Mouse (Mus musculus) CD4-positive, CD25-positive, alpha-beta regulatory T cell (primary cell): Measurements from ENCODE around the gene Hist1h3e. TPM values are rescaled to one million over a fixed set of nuclear protein-coding genes. Genes with fewer than 3 reads are reported as not detected.

Source experiments
- polyA plus RNA-seq: library from polyadenylated mRNA; unstranded; fragments of 100-300 nt; shearing (Covaris generic); gene quantifications from one replicate; pipeline ENCODE4 v1.2.1, GENCODE M21; 2017

The Hist1h3e gene
- polyA plus RNA-seq, 1 experiment from 2014 or later, result 2.0 TPM

Other genes with a start within 250 kb of the Hist1h3e start
- gene Zfp322a, start 193.2 kb downstream of the Hist1h3e start, polyA plus RNA-seq, result 25.9 TPM
- 12.4 TPM for gene Abt1, start 138.5 kb downstream of the Hist1h3e start, polyA plus RNA-seq
- 0.05 TPM for gene Btn1a1, start 96.5 kb downstream of the Hist1h3e start, polyA plus RNA-seq
- not detected for gene Btn2a2, start 73.5 kb downstream of the Hist1h3e start, polyA plus RNA-seq
- gene Hist1h4h, start 31.3 kb downstream of the Hist1h3e start, polyA plus RNA-seq, result 5.1 TPM
- gene Hist1h2af, start 28.5 kb downstream of the Hist1h3e start, polyA plus RNA-seq, result not detected
- gene Hist1h3g, start 26.9 kb downstream of the Hist1h3e start, polyA plus RNA-seq, result 0.53 TPM
- gene Hist1h2bh, start 19.0 kb downstream of the Hist1h3e start, polyA plus RNA-seq, result not detected
- 0.37 TPM for gene Hist1h3f, start 18.3 kb downstream of the Hist1h3e start, polyA plus RNA-seq
- gene Hist1h4f, start 10.7 kb downstream of the Hist1h3e start, polyA plus RNA-seq, result 0.66 TPM
- gene Hist1h1d, start 9.1 kb downstream of the Hist1h3e start, polyA plus RNA-seq, result 0.60 TPM
- 4.5 TPM for gene Hist1h2ae, start 8.9 kb upstream of the Hist1h3e start, polyA plus RNA-seq
- gene Hist1h2bg, start 9.0 kb upstream of the Hist1h3e start, polyA plus RNA-seq, result 3.0 TPM
- gene Hist1h2bf, start 11.8 kb upstream of the Hist1h3e start, polyA plus RNA-seq, result 0.68 TPM
- gene Hist1h2ad, start 12.0 kb upstream of the Hist1h3e start, polyA plus RNA-seq, result not detected
- gene Hist1h3d, start 13.4 kb upstream of the Hist1h3e start, polyA plus RNA-seq, result 0.18 TPM
- 17.1 TPM for gene Hist1h4d, start 19.2 kb upstream of the Hist1h3e start, polyA plus RNA-seq
- 3.0 TPM for gene Hist1h2be, start 58.8 kb upstream of the Hist1h3e start, polyA plus RNA-seq
- gene Hist1h1e, start 60.2 kb upstream of the Hist1h3e start, polyA plus RNA-seq, result 13.2 TPM
- gene Hist1h2ac, start 121.6 kb upstream of the Hist1h3e start, polyA plus RNA-seq, result 0.59 TPM
- gene Hist1h2bc, start 121.8 kb upstream of the Hist1h3e start, polyA plus RNA-seq, result 10.5 TPM
- not detected for gene Hist1h1t, start 133.4 kb upstream of the Hist1h3e start, polyA plus RNA-seq
- 5.3 TPM for gene Hist1h4c, start 136.1 kb upstream of the Hist1h3e start, polyA plus RNA-seq
- gene Hfe, start 148.5 kb upstream of the Hist1h3e start, polyA plus RNA-seq, result 0.74 TPM
- 23.2 TPM for gene Hist1h1c, start 176.4 kb upstream of the Hist1h3e start, polyA plus RNA-seq
- gene Hist1h3c, start 183.2 kb upstream of the Hist1h3e start, polyA plus RNA-seq, result 0.38 TPM
- not detected for gene Hist1h2bb, start 184.4 kb upstream of the Hist1h3e start, polyA plus RNA-seq
- 1.7 TPM for gene Hist1h2ab, start 188.8 kb upstream of the Hist1h3e start, polyA plus RNA-seq
- gene Hist1h3b, start 189.9 kb upstream of the Hist1h3e start, polyA plus RNA-seq, result not detected
- 14.5 TPM for gene Hist1h4b, start 194.6 kb upstream of the Hist1h3e start, polyA plus RNA-seq
- not detected for gene Hist1h4a, start 198.9 kb upstream of the Hist1h3e start, polyA plus RNA-seq
- gene Hist1h3a, start 200.0 kb upstream of the Hist1h3e start, polyA plus RNA-seq, result 4.0 TPM
- 1.1 TPM for gene Hist1h1a, start 201.3 kb upstream of the Hist1h3e start, polyA plus RNA-seq
- not detected for gene Trim38, start 207.5 kb upstream of the Hist1h3e start, polyA plus RNA-seq
- not detected for gene Slc17a2, start 244.6 kb upstream of the Hist1h3e start, polyA plus RNA-seq